Mouse (Mus musculus) ES-E14 (cell line): ENCODE measurements at regions not wholly inside any gene's neighbourhood (a gene's known extent, or its start where the extent isn't known, plus 50 kb on each side); places are given as distances from the start of the nearest gene placed in this dataset.

ENCODE experiments used
- DNase-seq: peaks from one replicate; pipeline ENCODE4 v3.0.0-alpha.2; 2013; ENCODE audit warnings: low read depth, low spot score
- H3K27ac ChIP-seq: 2 replicates; pipeline ENCODE4 v1.5.1; 2012; ENCODE audit warnings: low read depth, mild to moderate bottlenecking, low read length, moderate library complexity, mixed read lengths; ENCODE audit not compliant: poor library complexity, insufficient read depth, severe bottlenecking
- H3K36me3 ChIP-seq: 2 replicates; pipeline ENCODE4 v1.6.1; 2012; ENCODE audit warnings: mild to moderate bottlenecking, low read length, moderate library complexity, mixed read lengths; ENCODE audit not compliant: control insufficient read depth, poor library complexity, insufficient read depth, severe bottlenecking
- H3K4me1 ChIP-seq, 2 experiments: fragments of 150-350 bp in 1 of 2; sonication (generic) in 1 of 2; 2 replicates each; pipeline ENCODE4 v1.6.1; 2012; ENCODE audit warnings: low read length in 2 of 2, mild to moderate bottlenecking in 1 of 2, mixed read lengths in 1 of 2; ENCODE audit not compliant: control insufficient read depth in 2 of 2, insufficient read depth in 2 of 2, poor library complexity in 1 of 2
- H3K4me3 ChIP-seq, 2 experiments: fragments of 150-350 bp in 1 of 2; sonication (generic) in 1 of 2; 2 replicates each; pipeline ENCODE4 v1.5.1; 2012; ENCODE audit warnings: low read length in 2 of 2, low read depth in 1 of 2, mild to moderate bottlenecking in 1 of 2, mixed read lengths in 1 of 2; ENCODE audit not compliant: insufficient read depth in 1 of 2, poor library complexity in 1 of 2, severe bottlenecking in 1 of 2
- H3K9ac ChIP-seq: 2 replicates; pipeline ENCODE4 v1.6.1; 2012; ENCODE audit warnings: low read depth, mild to moderate bottlenecking, low read length, mixed read lengths; ENCODE audit not compliant: poor library complexity, insufficient read depth, severe bottlenecking
- H3K9me3 ChIP-seq: fragments of 150-350 bp; sonication (generic); 2 replicates; pipeline ENCODE4 v1.6.1; 2012; ENCODE audit warnings: low read depth, mild to moderate bottlenecking, low read length; ENCODE audit not compliant: control insufficient read depth, insufficient read depth
- CHD2 ChIP-seq: IDR thresholded peaks from 2 replicates; pipeline ENCODE4 v1.6.1; 2014; ENCODE audit warnings: mild to moderate bottlenecking, low read depth, low read length, inconsistent platforms
- HCFC1 ChIP-seq: IDR thresholded peaks from 2 replicates; pipeline ENCODE4 v1.6.1; 2012; ENCODE audit warnings: low read length, inconsistent platforms, borderline replicate concordance; ENCODE audit not compliant: insufficient read depth
- MAFK ChIP-seq: IDR thresholded peaks from 2 replicates; pipeline ENCODE4 v1.6.1; 2014; ENCODE audit warnings: mild to moderate bottlenecking, low read depth, low read length, inconsistent platforms; ENCODE audit not compliant: insufficient read depth
- ZC3H11A ChIP-seq: IDR thresholded peaks from 2 replicates; pipeline ENCODE4 v1.6.1; 2012; ENCODE audit warnings: low read depth, mild to moderate bottlenecking, inconsistent platforms, low read length, borderline replicate concordance
- ZNF384 ChIP-seq: IDR thresholded peaks from 2 replicates; pipeline ENCODE4 v1.6.1; 2012; ENCODE audit warnings: low read depth, low read length, inconsistent platforms
- in situ Hi-C, 2 experiments: fragments of 600-800 bp; cut with MboI; formaldehyde crosslinking; loops; one replicate each; pipeline ENCODE4 v1.15.1; 2025; ENCODE audit warnings: low sequenced_read_pairs in 2 of 2, inconsistent platforms in 1 of 2; ENCODE audit not compliant: unreplicated experiment in 2 of 2

DNA sequence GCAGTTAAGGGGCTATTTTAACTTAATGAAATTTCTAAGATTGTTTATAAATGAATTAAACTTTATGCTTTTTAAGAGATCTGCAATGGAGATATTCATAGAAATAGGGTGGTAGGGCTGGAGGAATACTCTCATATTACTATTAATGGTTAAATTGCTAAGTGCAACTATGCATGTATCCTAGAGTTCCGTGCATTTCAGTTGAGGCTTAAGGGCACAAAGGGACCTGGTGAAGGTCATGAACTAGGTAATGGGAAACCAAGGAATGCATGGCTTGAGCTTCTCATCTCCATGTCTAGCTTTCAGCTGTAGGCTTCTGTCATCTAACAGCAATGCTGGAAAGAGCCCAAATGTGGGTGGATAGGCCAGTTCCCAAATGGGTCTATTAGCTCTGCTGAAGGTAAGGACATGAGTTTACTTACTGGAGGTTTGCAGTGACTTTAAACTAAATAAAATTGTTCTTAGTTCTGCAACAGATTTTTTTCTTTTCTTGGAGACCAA is 683.6 kb downstream of the Ets1 start:
- H3K9ac ChIP-seq = no peak overlapping the region
- H3K36me3 ChIP-seq = no peaks in the 10 kb centered on the region
- DNase-seq = no peak
- H3K27ac ChIP-seq = no peak overlapping the region
- H3K4me3 ChIP-seq = no peak overlapping the region
- no peaks in the 10 kb centered on the region for H3K4me1 ChIP-seq
- no peaks in the 10 kb centered on the region for H3K9me3 ChIP-seq
- TF ChIP-seq CHD2 (no peak), ZC3H11A (no peak), MAFK (no peak), HCFC1 (no peak), ZNF384 (no peak)
- in situ Hi-C loops = no loop called here

GRCm38 (mm10) chr9:33327722-33328121 is 691.7 kb downstream of the Ets1 start:
- Histone ChIP-seq H3K36me3 (no peaks in the 10 kb centered on the region), H3K27ac (no peak overlapping the region), H3K4me1 (no peaks in the 10 kb centered on the region), H3K4me3 (no peak overlapping the region), H3K9ac (no peak overlapping the region), H3K9me3 (no peaks in the 10 kb centered on the region)
- in situ Hi-C loops = no loop called here
- no peak for DNase-seq
- TF ChIP-seq HCFC1 (no peak), MAFK (no peak), ZC3H11A (no peak), CHD2 (no peak), ZNF384 (no peak)

DNA sequence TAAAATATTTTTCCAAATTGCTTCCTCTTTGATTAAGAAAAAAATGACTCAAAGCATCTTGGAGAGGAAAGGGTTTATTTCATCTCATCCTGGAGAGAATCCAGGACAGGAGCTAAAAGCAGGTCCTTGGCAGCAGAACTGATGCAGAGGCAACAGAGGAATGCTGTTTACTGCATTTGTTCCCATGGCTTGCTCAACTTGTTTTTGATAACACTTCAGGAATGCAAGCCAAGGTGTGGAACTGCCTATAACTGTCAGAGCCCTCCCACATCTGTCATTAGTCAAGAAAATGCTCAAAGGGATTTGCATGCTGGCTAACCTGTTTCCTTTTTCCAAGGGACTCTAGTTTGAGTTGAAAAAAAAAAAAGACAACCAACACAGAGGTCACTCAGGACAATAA is 714.2 kb downstream of the Ets1 start:
- TF ChIP-seq ZNF384 = no peak
- no peak for TF ChIP-seq HCFC1
- no peak for TF ChIP-seq ZC3H11A
- no peak for TF ChIP-seq CHD2
- TF ChIP-seq MAFK = no peak
- Histone ChIP-seq H3K4me3 (no peak overlapping the region), H3K36me3 (no peaks in the 10 kb centered on the region), H3K9ac (no peak overlapping the region), H3K27ac (no peak overlapping the region), H3K9me3 (no peaks in the 10 kb centered on the region), H3K4me1 (no peaks in the 10 kb centered on the region)
- in situ Hi-C loops = no loop called here
- DNase-seq = no peak

GRCm38 (mm10) chr9:33356621-33357020 is 720.6 kb downstream of the Ets1 start:
- DNase-seq = no peak
- H3K4me1 ChIP-seq = no peaks in the 10 kb centered on the region
- H3K36me3 ChIP-seq = no peaks in the 10 kb centered on the region
- TF ChIP-seq CHD2 = no peak
- no peak for TF ChIP-seq ZNF384
- TF ChIP-seq MAFK = no peak
- TF ChIP-seq HCFC1 = no peak
- no peak for TF ChIP-seq ZC3H11A
- H3K9ac ChIP-seq = no peak overlapping the region
- no peak overlapping the region for H3K27ac ChIP-seq
- in situ Hi-C loops = no loop called here
- H3K4me3 ChIP-seq = no peak overlapping the region
- no peaks in the 10 kb centered on the region for H3K9me3 ChIP-seq

- in situ Hi-C loops = no loop called here
Measured at GRCm38 (mm10) chr9:33360966-33361365, 724.9 kb downstream of the Ets1 start.

More at GRCm38 (mm10) chr9:33360966-33361365, 724.9 kb downstream of the Ets1 start:
- no peak overlapping the region for H3K9ac ChIP-seq
- no peaks in the 10 kb centered on the region for H3K36me3 ChIP-seq
- H3K4me3 ChIP-seq = no peak overlapping the region
- no peaks in the 10 kb centered on the region for H3K4me1 ChIP-seq
- no peaks in the 10 kb centered on the region for H3K9me3 ChIP-seq
- H3K27ac ChIP-seq = no peak overlapping the region
- DNase-seq = no peak
- TF ChIP-seq ZC3H11A = no peak
- TF ChIP-seq ZNF384 = no peak
- TF ChIP-seq MAFK = no peak
- TF ChIP-seq CHD2 = no peak
- no peak for TF ChIP-seq HCFC1
